Mouse (Mus musculus) embryo, embryonic 10.5 days (tissue): ENCODE measurements around the gene Olfr1412.

ENCODE experiments used
- DNase-seq: peaks from one replicate; pipeline ENCODE4 v3.0.0-alpha.2; 2015; ENCODE audit warnings: low spot score

Olfr1412 gene

GRCm38 (mm10) chr1:92585479-92585878, at the start of gene Olfr1412:
Gene Olfr1412 (plus strand): TSS chr1:92585779.
- no peak for DNase-seq

- DNase-seq = no peak
Observed at GRCm38 (mm10) chr1:92536972-92537371, 48.6 kb upstream of the Olfr1412 start.

- no peak for DNase-seq
Observed at GRCm38 (mm10) chr1:92539071-92539470, 46.5 kb upstream of the Olfr1412 start.

- no peak for DNase-seq
Observed at GRCm38 (mm10) chr1:92545929-92546328, 39.6 kb upstream of the Olfr1412 start.

- DNase-seq = no peak
Observed at GRCm38 (mm10) chr1:92571022-92571421, 14.6 kb upstream of the Olfr1412 start, which contains the start of gene Olfr1413. Gene Olfr1413 (plus strand): TSS chr1:92571322.

GRCm38 (mm10) chr1:92594111-92594510, 8.5 kb downstream of the Olfr1412 start, which contains the start of gene Olfr1411:
Gene Olfr1411 (plus strand): TSS chr1:92594411.
- no peak for DNase-seq

GRCm38 (mm10) chr1:92596019-92596418, 10.4 kb downstream of the Olfr1412 start:
- DNase-seq = no peak

- DNase-seq = no peak
Observed at GRCm38 (mm10) chr1:92605482-92605881, 19.9 kb downstream of the Olfr1412 start, which contains the start of gene Olfr1410. Gene Olfr1410 (plus strand): TSS chr1:92605782.

GRCm38 (mm10) chr1:92607711-92608110, 22.1 kb downstream of the Olfr1412 start:
- no peak for DNase-seq

- peak; percentile 75 for DNase-seq
Observed at GRCm38 (mm10) chr1:92611008-92611407, 25.4 kb downstream of the Olfr1412 start.

- DNase-seq = no peak
Observed at GRCm38 (mm10) chr1:92613175-92613574, 27.6 kb downstream of the Olfr1412 start.

- peak; percentile 55 for DNase-seq
Observed at GRCm38 (mm10) chr1:92614516-92614915, 28.9 kb downstream of the Olfr1412 start.

- DNase-seq = no peak
Observed at GRCm38 (mm10) chr1:92616046-92616445, 30.5 kb downstream of the Olfr1412 start.

GRCm38 (mm10) chr1:92617488-92617887, 31.9 kb downstream of the Olfr1412 start, which contains the start of gene Olfr12:
Gene Olfr12 (plus strand): TSS chr1:92617788.
- DNase-seq = no peak

- DNase-seq = no peak
Observed at GRCm38 (mm10) chr1:92618360-92618759, 32.8 kb downstream of the Olfr1412 start.

GRCm38 (mm10) chr1:92628227-92628626, 42.6 kb downstream of the Olfr1412 start:
- DNase-seq = no peak

- DNase-seq = no peak
Observed at GRCm38 (mm10) chr1:92632196-92632595, 46.6 kb downstream of the Olfr1412 start.

GRCm38 (mm10) chr1:92632948-92633347, 47.4 kb downstream of the Olfr1412 start:
- no peak for DNase-seq

GRCm38 (mm10) chr1:92633726-92634125, 48.1 kb downstream of the Olfr1412 start:
- no peak for DNase-seq

- DNase-seq = no peak
Observed at GRCm38 (mm10) chr1:92634569-92634968, 49.0 kb downstream of the Olfr1412 start.

GRCm38 (mm10) chr1:92634976-92635599, 49.5 kb downstream of the Olfr1412 start:
- peak; percentile 24 for DNase-seq

- DNase-seq = no peak
Observed at GRCm38 (mm10) chr1:92636015-92636414, 50.4 kb downstream of the Olfr1412 start.

GRCm38 (mm10) chr1:92636676-92637075, 51.1 kb downstream of the Olfr1412 start:
- no peak for DNase-seq
